Mouse (Mus musculus): ENCODE measurements around the gene 3110001I22Rik.
"Not testable (repeated sequence)": the region's sequence is repeated elsewhere in the genome, so short reads cannot be mapped to it uniquely, and the experiment has no call there.

Gene 3110001I22Rik

GRCm38 (mm10) chr16:13671685-13672385 is at the start of gene 3110001I22Rik, which contains the start of gene Bfar:
3110001I22Rik (plus strand) TSS chr16:13671929.
Bfar (plus strand) TSS chr16:13671858.
- peak; percentile 92 for DNase-seq (ENCODE audit: low spot score)

DNA sequence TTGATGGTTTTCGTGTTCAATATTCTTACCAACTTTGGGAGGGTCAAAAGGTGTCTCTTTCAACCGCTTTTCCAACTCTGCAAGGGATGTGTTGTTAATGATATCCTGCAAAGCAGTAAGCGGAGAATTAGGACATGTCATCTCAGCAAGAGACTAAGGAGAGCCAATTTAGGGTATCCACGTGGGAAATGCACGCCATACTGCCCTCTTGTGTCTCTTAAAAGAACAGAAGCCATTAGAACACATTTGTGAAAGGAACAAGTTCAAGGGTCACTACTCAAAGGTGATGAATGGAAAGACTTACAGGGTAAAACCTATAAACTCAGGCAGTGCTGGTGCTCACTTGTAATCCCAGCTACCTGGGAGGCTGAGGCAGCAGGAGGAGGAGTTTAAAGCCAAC is 43.4 kb upstream of the 3110001I22Rik start:
- DNase-seq (ENCODE audit: low spot score) = no peak

DNA sequence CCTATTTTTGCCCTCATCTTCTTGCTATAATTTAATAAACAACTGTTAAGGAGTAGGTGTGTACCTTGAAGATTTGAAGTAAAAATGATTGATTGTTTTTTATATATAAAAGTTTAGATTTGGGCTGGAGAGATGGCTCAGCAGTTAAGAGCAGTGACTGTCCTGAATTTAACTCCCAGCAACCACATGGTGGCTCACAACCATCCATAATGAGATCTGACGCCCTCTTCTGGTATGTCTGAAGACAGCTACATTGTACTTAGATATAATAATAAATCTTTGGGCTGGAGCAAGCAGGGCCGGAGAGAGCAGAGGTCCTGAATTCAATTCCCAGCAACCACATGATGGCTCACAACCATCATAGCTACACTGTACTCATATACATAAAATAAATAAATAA is 33.5 kb upstream of the 3110001I22Rik start:
- DNase-seq (ENCODE audit: low spot score) = not testable (repeated sequence)

DNA sequence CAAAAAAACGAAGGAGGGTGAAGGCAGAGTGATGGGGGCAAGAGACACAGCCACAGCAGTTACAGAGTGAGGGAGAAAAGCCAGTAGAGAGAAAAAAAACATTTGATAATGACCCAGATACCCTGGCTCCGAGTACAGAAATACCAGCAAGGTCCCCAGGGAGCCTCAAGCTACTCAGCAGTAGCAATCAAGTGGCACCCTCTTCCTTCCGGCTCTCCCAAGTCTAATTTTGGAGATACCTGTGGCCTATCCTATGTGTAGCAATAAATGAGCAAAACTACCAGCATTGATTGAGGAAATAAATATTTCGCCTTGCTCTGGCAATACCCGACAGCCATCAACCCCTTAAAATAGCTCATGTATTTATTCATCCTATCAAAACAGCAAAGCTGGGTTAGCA is 32.2 kb upstream of the 3110001I22Rik start:
- DNase-seq (ENCODE audit: low spot score) = no peak

DNA sequence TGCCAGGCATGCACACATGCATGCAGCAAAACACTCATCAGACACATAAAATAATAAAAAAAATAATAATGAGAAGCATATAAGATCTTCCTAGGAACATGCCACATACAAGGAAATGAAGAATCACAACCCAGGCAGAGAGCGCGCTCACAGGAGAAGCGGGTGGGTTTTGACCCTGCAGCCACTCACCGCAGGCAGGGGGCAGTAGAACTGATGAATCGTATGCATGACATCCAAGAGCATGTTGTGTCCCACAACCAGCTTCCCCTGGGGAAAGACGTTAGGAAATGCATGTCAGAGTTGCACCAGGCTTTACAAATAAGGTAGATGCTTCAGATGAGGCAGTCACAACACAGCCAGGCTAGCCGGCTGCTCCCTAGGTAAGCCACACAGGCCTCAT is 31.7 kb upstream of the 3110001I22Rik start:
- no peak for DNase-seq (ENCODE audit: low spot score)

DNA sequence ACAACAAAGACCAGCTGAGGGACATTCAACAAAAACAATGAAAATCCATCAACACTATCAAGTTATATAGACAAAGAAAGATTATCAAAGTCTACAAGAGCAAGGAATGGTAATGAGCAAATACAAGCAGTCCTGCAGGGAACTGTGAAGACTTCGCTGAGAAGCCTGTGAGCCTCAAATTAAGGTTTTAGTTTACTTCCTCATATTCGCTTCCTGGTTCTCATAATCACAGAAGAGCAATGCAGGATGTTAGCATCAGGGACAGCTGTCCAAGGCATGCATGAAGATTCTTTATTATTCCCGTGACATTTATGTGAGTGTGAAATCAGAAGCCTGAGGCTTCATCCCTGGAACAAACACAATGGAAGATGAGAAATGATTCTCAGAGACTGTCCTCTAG is 27.3 kb upstream of the 3110001I22Rik start:
- DNase-seq (ENCODE audit: low spot score) = no peak

DNA sequence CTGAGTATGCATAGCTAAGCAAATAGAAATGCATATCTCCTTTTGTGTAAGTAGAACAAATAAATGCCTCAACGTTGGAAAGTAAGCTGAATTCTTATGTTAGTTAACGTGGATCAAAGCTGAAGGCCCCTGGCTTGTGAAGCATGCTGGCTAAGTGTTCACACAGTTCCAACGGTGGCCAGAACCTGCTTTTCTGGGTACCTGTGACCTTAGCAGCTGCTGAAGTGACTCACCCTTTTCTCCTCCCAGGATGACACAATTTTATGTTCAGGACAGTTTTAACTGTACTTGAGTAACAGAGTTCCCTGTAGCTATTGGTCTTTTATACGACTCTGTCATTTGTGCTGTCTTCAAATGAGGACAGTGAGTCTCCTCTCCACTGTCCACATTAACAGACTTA is 25.8 kb upstream of the 3110001I22Rik start:
- no peak for DNase-seq (ENCODE audit: low spot score)

GRCm38 (mm10) chr16:13658886-13659285 is 12.8 kb upstream of the 3110001I22Rik start:
- no peak for DNase-seq (ENCODE audit: low spot score)

DNA sequence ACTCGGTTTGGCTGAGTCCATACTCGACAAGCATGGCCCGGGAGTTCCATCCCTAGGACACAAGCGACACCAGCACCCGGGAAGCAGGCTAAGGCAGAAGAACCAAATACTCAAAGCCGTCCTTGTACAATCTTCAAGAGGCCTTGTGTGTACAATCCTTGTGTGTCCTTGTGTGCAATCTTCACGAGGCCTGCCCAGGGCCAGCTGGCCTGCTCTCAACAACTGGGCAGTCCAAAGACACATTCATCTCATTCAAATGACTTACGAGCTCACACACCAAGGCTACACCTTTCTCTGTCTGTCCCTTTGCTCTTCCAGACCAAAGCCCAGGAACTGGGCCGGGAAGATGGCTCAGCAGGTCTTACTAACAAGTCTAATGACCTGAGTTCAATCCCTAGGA is 11.0 kb upstream of the 3110001I22Rik start:
- no peak for DNase-seq (ENCODE audit: low spot score)

DNA sequence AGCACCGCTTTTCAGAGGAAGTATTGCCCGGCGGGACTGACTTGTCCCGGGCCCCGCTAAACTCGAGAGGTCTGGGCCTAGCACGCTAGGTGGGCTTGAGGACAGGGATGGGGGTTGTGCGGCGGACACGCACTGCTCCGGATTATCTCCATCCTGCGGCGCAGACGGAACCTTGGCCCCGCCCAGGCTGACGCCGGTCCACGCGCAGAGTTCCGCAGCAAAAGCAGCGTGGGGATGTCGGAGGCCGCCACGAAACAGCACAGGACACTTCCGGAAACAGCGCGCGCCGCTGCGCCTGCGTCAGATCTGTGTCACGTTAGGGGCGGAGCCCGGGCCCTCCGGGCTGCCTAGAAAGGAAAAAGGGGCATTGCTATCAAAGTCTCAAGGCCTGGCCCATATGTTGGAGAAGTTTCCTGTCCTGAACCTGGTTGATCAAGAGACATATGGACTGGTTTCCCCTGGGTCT is 3.8 kb upstream of the 3110001I22Rik start, which contains the start of gene Parn:
Gene Parn (minus strand): TSS at position 293 of the 466 bp plus-strand sequence.
- peak; percentile 91 for DNase-seq (ENCODE audit: low spot score)

- no peak for DNase-seq (ENCODE audit: low spot score)
Measured at GRCm38 (mm10) chr16:13668402-13669108, 3.2 kb upstream of the 3110001I22Rik start.

DNA sequence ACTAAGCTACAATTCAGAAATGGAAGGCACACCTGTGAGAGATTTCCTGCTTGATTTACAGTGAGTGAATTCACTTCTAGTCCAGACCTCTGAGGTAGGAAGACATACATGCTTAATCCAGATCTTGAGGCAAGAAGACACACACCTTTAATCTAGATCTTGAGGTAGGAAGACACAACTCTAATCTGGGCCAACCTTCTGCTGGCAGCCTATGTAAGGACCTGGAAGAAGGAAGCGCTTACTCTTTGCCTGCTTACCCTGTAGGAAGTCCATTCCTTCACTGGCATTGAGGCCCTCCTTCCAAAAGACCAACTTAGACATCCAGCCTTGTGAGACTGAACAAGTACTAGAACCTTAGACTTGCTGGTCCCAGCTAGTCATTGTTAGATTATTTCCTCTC is 2.4 kb upstream of the 3110001I22Rik start:
- DNase-seq (ENCODE audit: low spot score) = no peak

- DNase-seq (ENCODE audit: low spot score) = not testable (repeated sequence)
Measured at GRCm38 (mm10) chr16:13670896-13671295, 833 bp upstream of the 3110001I22Rik start.

DNA sequence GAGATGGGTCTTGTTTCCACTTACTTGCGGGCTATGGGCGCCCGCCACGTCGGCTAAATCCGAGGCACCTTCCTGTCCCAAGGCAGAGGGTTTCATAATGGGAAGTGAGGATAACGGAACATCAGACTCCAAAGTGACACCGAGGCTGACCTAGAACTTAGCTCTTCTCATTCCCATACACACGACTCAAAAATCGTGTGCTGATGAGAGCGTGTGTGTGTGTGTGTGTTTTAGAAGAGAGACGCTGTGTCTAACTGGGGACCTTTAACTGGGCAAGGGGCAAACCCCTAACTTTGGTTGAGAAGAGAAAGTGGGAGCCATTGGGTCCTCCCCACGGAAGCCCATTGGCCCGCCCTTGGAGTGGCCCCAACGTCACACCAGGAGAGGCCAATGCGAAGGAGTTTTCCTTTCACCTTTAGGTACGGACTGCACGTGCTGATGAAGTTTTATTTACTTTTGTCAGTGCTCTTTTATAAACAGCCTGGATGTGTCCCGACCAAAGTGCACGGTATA is 713 bp downstream of the 3110001I22Rik start:
- DNase-seq (ENCODE audit: low spot score) = peak; percentile 75

GRCm38 (mm10) chr16:13673114-13673513 is 1.4 kb downstream of the 3110001I22Rik start:
- DNase-seq (ENCODE audit: low spot score) = no peak

DNA sequence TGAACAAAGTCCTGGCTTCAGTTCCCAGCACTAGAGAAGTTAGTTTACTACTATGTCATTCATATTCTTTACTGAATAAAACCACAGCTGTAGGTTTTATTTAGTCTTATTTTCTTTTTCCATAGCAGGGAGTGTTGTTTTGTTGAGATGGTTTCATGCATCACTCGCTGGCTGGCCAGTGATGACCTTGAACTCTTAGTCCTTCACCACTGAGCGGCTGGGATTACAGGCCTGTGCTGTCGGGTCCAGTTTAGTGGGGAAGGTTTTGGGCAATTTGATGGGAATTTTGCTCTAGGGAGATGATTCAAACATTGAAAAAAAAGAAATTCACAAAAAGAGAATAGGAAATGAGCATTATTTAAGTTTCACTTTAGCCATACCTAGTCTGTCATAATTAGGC is 2.8 kb downstream of the 3110001I22Rik start:
- DNase-seq (ENCODE audit: low spot score) = no peak

GRCm38 (mm10) chr16:13678601-13679319 is 7.0 kb downstream of the 3110001I22Rik start:
- DNase-seq (ENCODE audit: low spot score) = no peak

DNA sequence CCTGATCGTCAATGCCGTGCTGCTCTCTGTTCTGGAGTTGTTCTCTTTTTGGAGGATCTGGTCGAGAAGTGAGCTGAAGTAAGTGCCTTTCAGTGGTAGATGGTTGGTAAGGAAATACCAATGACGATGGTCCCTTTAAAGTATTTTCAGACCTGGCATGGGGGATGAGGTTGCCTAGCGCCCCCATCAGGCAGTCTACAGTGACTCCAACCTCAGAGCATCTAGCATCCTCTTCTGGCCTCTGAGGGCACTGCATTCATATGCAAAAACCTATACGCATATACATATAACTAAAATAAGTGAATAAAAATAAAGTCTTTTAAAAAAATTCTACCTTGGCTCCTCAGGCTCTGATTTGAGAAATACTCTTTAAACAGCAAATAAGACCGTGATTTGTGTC is 27.3 kb downstream of the 3110001I22Rik start:
- no peak for DNase-seq (ENCODE audit: low spot score)

DNA sequence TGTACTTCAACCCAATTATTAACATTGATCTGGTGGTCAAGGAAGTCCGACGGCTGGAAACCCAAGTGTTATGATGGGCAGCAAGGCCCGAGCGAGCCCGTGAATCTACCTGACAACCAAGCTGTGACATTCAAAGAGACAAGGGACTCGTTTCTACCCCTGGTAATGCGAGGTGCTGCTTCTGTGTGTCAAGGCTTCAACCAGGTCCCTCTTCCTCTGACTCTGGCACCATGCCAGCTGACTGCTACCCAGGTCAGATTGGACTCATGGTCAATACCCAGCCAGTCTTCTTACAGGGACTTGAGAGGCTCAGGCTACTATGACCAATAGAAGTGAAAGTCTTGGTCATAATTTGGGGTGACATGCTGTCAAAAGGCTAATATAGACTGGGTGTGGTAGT is 30.5 kb downstream of the 3110001I22Rik start:
- DNase-seq (ENCODE audit: low spot score) = no peak

DNA sequence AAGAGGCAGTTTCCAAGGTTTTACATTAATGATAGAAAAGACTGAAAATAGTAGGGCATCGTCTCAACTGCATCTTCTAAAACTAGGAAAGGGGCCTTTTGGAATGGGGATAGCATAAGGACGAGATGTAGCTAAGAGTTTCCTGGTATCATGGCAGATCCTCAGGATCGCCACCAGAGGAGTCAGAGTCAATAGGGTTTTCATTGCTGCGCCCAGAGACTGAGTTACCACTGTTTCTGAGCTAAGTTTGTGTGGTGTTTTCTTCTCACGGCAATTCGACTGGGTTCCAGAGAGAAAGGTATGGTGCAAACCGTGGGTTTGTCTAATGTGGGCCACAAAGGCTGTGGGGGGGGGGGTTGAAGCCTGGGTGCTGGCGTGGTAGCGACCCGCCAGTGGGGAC is 32.9 kb downstream of the 3110001I22Rik start:
- DNase-seq (ENCODE audit: low spot score) = no peak

DNA sequence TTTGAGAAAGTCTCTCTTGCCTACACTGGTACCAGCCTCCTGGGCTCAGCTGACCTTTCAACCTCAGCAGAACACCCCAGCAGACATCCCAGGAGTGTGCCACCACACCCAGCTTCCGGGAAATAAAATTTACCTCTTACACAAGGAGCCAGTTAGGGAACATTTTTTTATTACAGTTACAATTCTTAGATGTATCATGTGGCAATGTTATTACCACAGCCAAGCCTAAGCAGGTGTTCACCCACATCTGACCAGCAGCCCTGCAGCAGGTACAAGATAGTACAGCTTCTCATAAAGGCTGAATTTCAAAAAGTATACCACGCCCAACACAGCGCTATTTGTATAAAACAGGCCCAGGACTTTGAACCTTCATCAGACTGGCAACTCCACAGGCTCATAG is 43.2 kb downstream of the 3110001I22Rik start:
- no peak for DNase-seq (ENCODE audit: low spot score)

DNA sequence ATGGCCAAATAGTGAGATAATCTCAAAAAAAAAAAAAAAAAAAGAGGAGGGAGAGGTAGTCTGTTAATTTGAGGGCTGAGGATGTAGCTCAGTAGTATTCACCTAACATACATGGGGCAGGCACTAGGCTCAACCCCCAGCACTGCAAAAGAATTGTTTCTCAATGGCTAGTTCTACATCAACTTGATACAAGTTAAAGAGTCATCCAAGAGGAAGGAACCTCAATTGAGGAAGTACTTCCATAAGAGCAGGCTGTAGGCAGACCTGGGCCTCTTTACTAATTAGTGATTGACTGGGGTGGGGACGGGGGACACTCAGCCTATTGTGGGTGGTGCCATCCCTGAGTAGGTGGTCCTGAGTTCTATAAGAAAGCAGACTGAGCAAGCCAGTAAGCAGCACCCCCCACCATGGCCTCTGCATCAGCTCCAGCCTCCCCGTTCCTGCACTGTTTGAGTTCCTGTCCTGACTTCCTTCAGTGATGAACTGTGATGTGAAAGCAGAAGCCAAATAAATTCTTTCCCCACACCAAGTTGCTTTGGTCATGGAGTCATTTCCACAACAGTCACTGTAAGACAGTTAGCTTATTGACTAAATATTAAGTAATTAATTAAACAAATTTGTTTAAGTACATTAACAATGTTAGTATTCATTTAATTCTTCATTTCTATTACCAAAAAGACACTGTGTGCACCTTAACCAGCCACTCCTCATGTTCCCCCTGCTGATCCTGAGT is 45.3 kb downstream of the 3110001I22Rik start:
- DNase-seq (ENCODE audit: low spot score) = no peak

All from yolk sac, embryonic 10.5 days (tissue).